Mouse (Mus musculus): ENCODE measurements at regions not wholly inside any gene's neighbourhood (a gene's known extent, or its start where the extent isn't known, plus 50 kb on each side); places are given as distances from the start of the nearest gene placed in this dataset.

DNA sequence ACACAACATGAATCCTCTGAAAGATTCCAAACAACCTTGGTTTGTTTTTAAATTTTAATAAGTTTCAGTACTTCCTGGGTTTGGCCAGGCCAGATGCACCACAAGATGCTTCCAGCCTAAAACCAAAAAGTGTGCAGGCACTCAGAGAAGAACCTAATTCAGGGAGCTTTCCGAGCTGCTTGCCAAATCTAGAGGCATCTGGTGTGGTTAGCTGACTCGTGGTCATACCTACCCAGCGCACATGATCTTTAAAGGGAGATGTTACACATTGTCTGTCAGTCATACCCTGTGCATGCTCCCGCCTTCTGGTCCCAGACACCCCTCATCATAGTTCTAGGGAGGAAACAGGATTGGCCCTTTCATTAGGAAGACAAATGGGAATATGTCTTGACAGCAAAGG is 252.7 kb upstream of the Far2 start:
- TF ChIP-seq POLR2A (IDR thresholded peaks at IDR 0.05; ENCODE audit: borderline replicate concordance, low read depth, low read length) (no peak), CTCF (IDR thresholded peaks at IDR 0.05; ENCODE audit: low read depth, low read length) (no peak)

All from bone marrow macrophage, adult 2 months (primary cell).